Mouse (Mus musculus): Measurements from ENCODE around the gene Olfr370. TPM values are rescaled to one million over a fixed set of nuclear protein-coding genes. Genes with fewer than 3 reads are reported as not detected.

Olfr370 gene
- total and polyA plus RNA-seq, 3 experiments = not detected

GRCm38 (mm10) chr8:83521310-83521709 is 14.3 kb upstream of the Olfr370 start:
- no peaks in the 10 kb centered on the region for H3K79me2 ChIP-seq (replicated peaks; ENCODE audit: control insufficient read depth, extremely low read depth, insufficient read depth, poor library complexity, severe bottlenecking)
- no peak for DNase-seq (ENCODE audit: extremely low read depth)
- H3K27me3 ChIP-seq (replicated peaks) = peaks cover 4% of the 10 kb centered on the region
- H3K9me3 ChIP-seq (replicated peaks; ENCODE audit: low read length) = no peaks in the 10 kb centered on the region
- TF ChIP-seq RAD21 (IDR thresholded peaks at IDR 0.05; ENCODE audit: low read depth, low read length) (no peak), HCFC1 (IDR thresholded peaks at IDR 0.05; ENCODE audit: low read depth, low read length) (no peak), NELFE (IDR thresholded peaks at IDR 0.05; ENCODE audit: low read depth, low read length) (no peak), MAFK (IDR thresholded peaks at IDR 0.05; ENCODE audit: insufficient replicate concordance, low read length) (no peak), CHD2 (IDR thresholded peaks at IDR 0.05; ENCODE audit: low read length) (no peak), RCOR1 (conservative IDR thresholded peaks at IDR 0.05; ENCODE audit: low read depth, low read length) (no peak), PAX5 (IDR thresholded peaks at IDR 0.05; ENCODE audit: low read length) (no peak), JUN (IDR thresholded peaks at IDR 0.05; ENCODE audit: insufficient read depth, low read depth, low read length) (no peak), ZNF384 (IDR thresholded peaks at IDR 0.05; ENCODE audit: low read depth, low read length) (no peak), ZMIZ1 (IDR thresholded peaks at IDR 0.05; ENCODE audit: low read depth, low read length) (no peak), NRF1 (IDR thresholded peaks at IDR 0.05; ENCODE audit: low read depth, low read length) (no peak), SIN3A (IDR thresholded peaks at IDR 0.05; ENCODE audit: low read length) (no peak), MXI1 (IDR thresholded peaks at IDR 0.05; ENCODE audit: low read depth, low read length) (no peak), GABPA (IDR thresholded peaks at IDR 0.05; ENCODE audit: insufficient replicate concordance, low read depth, low read length) (no peak), E2F4 (IDR thresholded peaks at IDR 0.05; ENCODE audit: insufficient replicate concordance, low read depth, low read length) (no peak), TCF12 (IDR thresholded peaks at IDR 0.05; ENCODE audit: low read depth, low read length) (no peak), ZC3H11A (IDR thresholded peaks at IDR 0.05; ENCODE audit: low read depth, low read length) (no peak), UBTF (IDR thresholded peaks at IDR 0.05; ENCODE audit: low read depth, low read length) (no peak), MAZ (IDR thresholded peaks at IDR 0.05; ENCODE audit: low read depth, low read length) (no peak), ZKSCAN1 (IDR thresholded peaks at IDR 0.05; ENCODE audit: borderline replicate concordance, low read depth, low read length) (no peak)
- H3K4me3 ChIP-seq (replicated peaks in 1 of 3; ENCODE audit: low read depth in 2 of 3, low read length in 2 of 3, poor library complexity in 1 of 3) = no peak overlapping the region
- in situ Hi-C loops (cut with MboI; ENCODE audit: low pct_ligation_motif_present, low pct_unique_long_range_greater_than_20kb, low sequenced_read_pairs) (no loop called here), dilution Hi-C loops (cut with MboI; ENCODE audit: extremely low pct_ligation_motif_present, extremely low pct_unique_long_range_greater_than_20kb, low sequenced_read_pairs) (no loop called here)
- no peaks in the 10 kb centered on the region for H3K4me1 ChIP-seq (ENCODE audit: control insufficient read depth in 1 of 2, insufficient read depth in 2 of 2)
- H3K9ac ChIP-seq (ENCODE audit: insufficient read depth, low read depth) = no peak overlapping the region
- no peak overlapping the region for H3K4me2 ChIP-seq (ENCODE audit: insufficient read depth, low read depth, poor library complexity, severe bottlenecking)
- H3K27ac ChIP-seq (ENCODE audit: insufficient read depth, low read depth) = no peak overlapping the region
- no peaks in the 10 kb centered on the region for H3K36me3 ChIP-seq (replicated peaks in 1 of 2; ENCODE audit: control insufficient read depth in 1 of 2, insufficient read depth in 1 of 2, low read length in 1 of 2)

- no peak for DNase-seq (ENCODE audit: extremely low read depth)
- dilution Hi-C loops (cut with MboI; ENCODE audit: extremely low pct_ligation_motif_present, extremely low pct_unique_long_range_greater_than_20kb, low sequenced_read_pairs) (no loop called here), in situ Hi-C loops (cut with MboI; ENCODE audit: low pct_ligation_motif_present, low pct_unique_long_range_greater_than_20kb, low sequenced_read_pairs) (no loop called here)
- Histone ChIP-seq H3K4me1 (ENCODE audit: control insufficient read depth in 1 of 2, insufficient read depth in 2 of 2) (no peaks in the 10 kb centered on the region), H3K9me3 (replicated peaks; ENCODE audit: low read length) (no peaks in the 10 kb centered on the region), H3K4me3 (replicated peaks in 1 of 3; ENCODE audit: low read depth in 2 of 3, low read length in 2 of 3, poor library complexity in 1 of 3) (no peak overlapping the region), H3K79me2 (replicated peaks; ENCODE audit: control insufficient read depth, extremely low read depth, insufficient read depth, poor library complexity, severe bottlenecking) (no peaks in the 10 kb centered on the region), H3K27me3 (replicated peaks) (peaks cover 27% of the 10 kb centered on the region), H3K36me3 (replicated peaks in 1 of 2; ENCODE audit: control insufficient read depth in 1 of 2, insufficient read depth in 1 of 2, low read length in 1 of 2) (no peaks in the 10 kb centered on the region), H3K9ac (ENCODE audit: insufficient read depth, low read depth) (no peak overlapping the region), H3K4me2 (ENCODE audit: insufficient read depth, low read depth, poor library complexity, severe bottlenecking) (no peak overlapping the region), H3K27ac (ENCODE audit: insufficient read depth, low read depth) (no peak overlapping the region)
- TF ChIP-seq HCFC1 (IDR thresholded peaks at IDR 0.05; ENCODE audit: low read depth, low read length) = no peak
- no peak for TF ChIP-seq SMC3 (IDR thresholded peaks at IDR 0.05; ENCODE audit: low read depth, low read length)
- TF ChIP-seq MAX (IDR thresholded peaks at IDR 0.05; ENCODE audit: low read length) = no peak
- no peak for TF ChIP-seq MAFK (IDR thresholded peaks at IDR 0.05; ENCODE audit: insufficient replicate concordance, low read length)
- no peak for TF ChIP-seq CHD1 (IDR thresholded peaks at IDR 0.05; ENCODE audit: low read depth, low read length)
These were observed 778 bp upstream of the Olfr370 start for GRCm38 (mm10) chr8:83534802-83535201.

Measured in CH12.LX (cell line).